Mouse (Mus musculus) ES-Bruce4 (cell line): Measurements from ENCODE around the gene Pdxp.

Source experiments
- CTCF ChIP-seq: IDR thresholded peaks from one replicate; pipeline ENCODE4 v1.8.1; 2011; ENCODE audit warnings: low read depth, low read length
- EP300 ChIP-seq: IDR thresholded peaks from 2 replicates; pipeline ENCODE4 v1.6.1; 2011; ENCODE audit warnings: low read depth, low read length; ENCODE audit not compliant: insufficient read depth
- POLR2A ChIP-seq: IDR thresholded peaks from one replicate; pipeline ENCODE4 v1.8.1; 2011; ENCODE audit warnings: low read length; ENCODE audit not compliant: insufficient read depth

DNA sequence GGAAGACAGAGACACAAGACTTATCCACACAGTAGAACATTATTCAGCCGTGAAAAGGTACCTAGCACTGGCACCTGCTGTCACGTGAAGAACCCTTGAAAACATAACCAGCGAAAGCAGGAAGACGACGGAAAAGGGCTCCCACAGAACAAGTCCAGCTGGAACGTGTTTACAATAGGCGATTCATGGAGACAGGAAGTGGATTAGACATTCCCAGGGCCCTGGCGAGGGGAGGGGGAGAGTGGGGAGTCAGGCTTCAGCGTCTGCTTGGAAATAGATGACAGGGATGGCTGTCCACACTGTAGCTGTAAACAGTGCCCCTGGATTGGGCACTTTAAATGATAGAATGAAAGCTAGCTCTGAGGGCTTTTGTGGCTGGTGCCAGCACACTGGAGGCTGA lies 45.3 kb upstream of the Pdxp start:
- no peak for TF ChIP-seq CTCF
- peak; percentile 67 for TF ChIP-seq EP300
- no peak for TF ChIP-seq POLR2A
